Mouse (Mus musculus): ENCODE results near the gene Yme1l1.

The Yme1l1 gene

GRCm38 (mm10) chr2:23155777-23156607 is at the start of gene Yme1l1, which contains the start of gene Mastl:
TSS of gene Yme1l1 (plus strand) at chr2:23156369.
TSS of gene Mastl (minus strand) at chr2:23156024.
- DNase-seq (ENCODE audit: low spot score) = peak; percentile 96

DNA sequence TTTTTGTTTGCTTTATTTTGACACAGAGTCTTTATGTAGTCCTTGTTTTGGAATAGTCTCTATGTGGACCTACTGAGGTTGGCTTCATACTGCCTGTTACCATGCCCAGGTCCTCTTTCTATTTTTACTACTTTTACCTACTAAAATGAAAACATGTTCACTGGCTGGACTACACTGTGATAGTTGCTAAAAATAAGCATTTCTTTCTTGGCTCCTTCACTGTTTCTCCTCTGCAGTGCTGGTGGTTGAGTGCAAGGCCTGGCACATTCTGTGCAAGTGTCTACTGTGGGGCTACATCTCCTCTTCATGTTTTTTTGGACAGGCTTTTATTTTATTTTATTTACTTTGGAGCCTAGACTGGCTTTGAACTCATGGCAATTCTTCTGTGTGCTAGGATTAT is 36.6 kb upstream of the Yme1l1 start:
- no peak for DNase-seq (ENCODE audit: low spot score)

DNA sequence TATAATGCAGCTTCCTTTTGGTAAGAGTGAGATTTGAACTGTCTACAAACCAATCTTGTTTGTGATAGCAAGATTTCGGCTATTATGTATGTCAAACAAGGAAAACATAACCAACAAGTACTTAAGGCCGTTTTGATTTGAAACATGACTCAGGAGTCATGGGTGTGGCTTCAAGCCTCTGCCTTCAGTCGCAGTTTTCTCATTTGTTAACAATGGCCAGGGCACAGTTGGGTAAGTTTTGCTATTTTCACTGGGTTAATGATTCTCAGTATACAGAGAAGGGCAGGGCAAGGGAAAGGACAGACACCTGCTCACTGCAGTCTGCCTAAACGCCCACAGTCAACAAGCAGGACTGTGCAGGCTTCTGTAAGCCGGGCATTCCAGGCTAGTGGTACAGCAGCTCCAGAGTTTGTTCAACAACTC is 959 bp upstream of the Yme1l1 start:
- DNase-seq (ENCODE audit: low spot score) = no peak

DNA sequence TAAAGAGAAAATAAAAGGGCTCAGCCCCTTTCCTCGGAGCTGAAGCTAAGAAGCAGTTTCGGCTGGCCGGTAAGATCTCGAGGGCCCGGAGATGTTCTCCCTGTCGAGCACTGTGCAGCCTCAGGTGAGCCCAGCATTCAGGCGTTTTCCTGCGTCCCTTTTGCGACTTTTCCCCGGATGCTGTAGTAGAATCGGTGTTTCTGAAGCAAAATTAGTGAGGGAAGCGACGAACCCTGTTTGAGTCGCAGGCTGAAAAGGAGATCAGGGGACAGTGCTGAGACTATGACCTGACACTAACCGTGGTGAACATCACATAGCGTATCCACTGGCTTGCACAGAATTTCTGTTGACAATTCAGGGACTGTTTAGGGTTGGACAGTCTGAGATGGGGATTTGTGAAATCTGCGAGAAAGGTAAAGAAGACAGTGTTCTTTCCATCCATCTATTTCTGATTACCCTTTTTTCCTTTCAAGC is 476 bp downstream of the Yme1l1 start:
- no peak for DNase-seq (ENCODE audit: low spot score)

DNA sequence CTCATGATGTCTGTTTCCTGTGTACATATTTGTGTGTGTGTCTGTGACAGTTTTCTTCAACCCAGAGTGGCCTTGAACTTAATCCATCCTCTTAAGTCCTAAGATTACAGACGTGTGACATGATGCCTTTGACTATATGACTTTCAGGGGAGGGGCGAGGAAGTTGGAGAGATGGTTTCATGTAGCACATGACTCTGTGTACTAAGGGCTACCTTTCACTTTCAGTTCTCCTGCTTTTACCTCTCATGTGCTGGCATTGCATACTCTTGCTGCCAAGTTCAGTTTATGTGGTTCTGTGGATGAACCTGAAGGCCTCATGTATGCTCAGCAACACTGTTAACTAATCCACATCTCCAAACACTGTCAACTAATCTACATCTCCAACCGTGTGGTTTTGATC is 16.1 kb downstream of the Yme1l1 start:
- no peak for DNase-seq (ENCODE audit: low spot score)

GRCm38 (mm10) chr2:23194366-23194765 is 38.2 kb downstream of the Yme1l1 start:
- no peak for DNase-seq (ENCODE audit: low spot score)

- DNase-seq (ENCODE audit: low spot score) = no peak
Observed at GRCm38 (mm10) chr2:23201034-23201433, 44.9 kb downstream of the Yme1l1 start.

- no peak for DNase-seq (ENCODE audit: low spot score)
Observed at GRCm38 (mm10) chr2:23202900-23203670, 46.9 kb downstream of the Yme1l1 start.

- no peak for DNase-seq (ENCODE audit: low spot score)
Observed at GRCm38 (mm10) chr2:23207070-23207526, 50.9 kb downstream of the Yme1l1 start, which contains the start of gene 4931423N10Rik. TSS of gene 4931423N10Rik (plus strand) at chr2:23207476.

GRCm38 (mm10) chr2:23213661-23214060 is 57.5 kb downstream of the Yme1l1 start:
- no peak for DNase-seq (ENCODE audit: low spot score)

DNA sequence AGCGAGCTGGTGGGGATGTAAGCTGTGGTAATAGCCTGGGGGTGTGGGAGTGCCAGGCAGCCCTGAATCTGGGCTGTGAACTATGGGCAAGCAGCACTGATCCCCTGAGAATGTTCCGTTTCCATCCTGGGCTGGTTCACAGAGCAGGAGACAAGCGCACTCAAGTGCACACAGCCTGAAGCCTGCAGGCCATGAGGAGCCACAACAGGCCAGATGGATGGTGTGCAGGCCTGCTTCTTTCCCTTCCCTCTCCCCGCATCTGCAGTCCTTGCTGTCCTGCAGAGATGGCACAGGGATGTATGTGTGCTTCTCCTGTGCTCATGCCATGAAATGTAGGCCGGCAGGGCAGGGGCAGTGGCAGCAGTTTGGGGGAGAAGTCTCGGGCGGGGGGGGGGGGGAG is 69.0 kb downstream of the Yme1l1 start:
- DNase-seq (ENCODE audit: low spot score) = no peak

DNA sequence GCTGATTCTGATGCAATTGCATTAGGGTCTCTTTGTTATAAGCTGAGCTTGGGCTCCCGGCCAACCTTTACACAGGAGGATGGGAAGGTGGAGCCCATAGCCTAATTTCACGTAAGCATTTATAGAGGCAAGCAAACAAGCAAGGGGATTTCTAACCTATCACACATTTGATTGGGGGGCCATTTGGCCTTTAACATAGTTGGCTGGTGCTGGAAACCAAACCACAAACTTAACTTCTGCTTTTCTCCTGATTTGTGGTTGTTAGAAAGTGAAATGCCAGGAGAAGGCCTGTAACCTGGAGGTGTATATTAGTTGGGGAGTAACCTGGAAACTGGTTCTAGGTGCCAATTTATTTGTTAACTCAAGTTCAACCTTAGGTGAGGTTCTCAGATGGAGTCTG is 72.3 kb downstream of the Yme1l1 start:
- no peak for DNase-seq (ENCODE audit: low spot score)

GRCm38 (mm10) chr2:23234065-23234773 is 78.0 kb downstream of the Yme1l1 start:
- DNase-seq (ENCODE audit: low spot score) = no peak

All from spleen, adult 12 weeks (tissue).